Mouse (Mus musculus) cerebellum, adult 2 months (tissue): Measurements from ENCODE around the gene Crcp.

ENCODE experiments used
- CTCF ChIP-seq: fragments of 200-500 bp; IDR thresholded peaks from 2 replicates; pipeline ENCODE4 v1.5.1; 2011; ENCODE audit warnings: low read depth, mild to moderate bottlenecking, control low read depth, low read length, moderate library complexity, borderline replicate concordance; ENCODE audit not compliant: insufficient read depth
- POLR2A ChIP-seq: fragments of 200-500 bp; IDR thresholded peaks from 2 replicates; pipeline ENCODE4 v1.6.1; 2011; ENCODE audit warnings: low read length, control low read depth, borderline replicate concordance; ENCODE audit not compliant: insufficient read depth

DNA sequence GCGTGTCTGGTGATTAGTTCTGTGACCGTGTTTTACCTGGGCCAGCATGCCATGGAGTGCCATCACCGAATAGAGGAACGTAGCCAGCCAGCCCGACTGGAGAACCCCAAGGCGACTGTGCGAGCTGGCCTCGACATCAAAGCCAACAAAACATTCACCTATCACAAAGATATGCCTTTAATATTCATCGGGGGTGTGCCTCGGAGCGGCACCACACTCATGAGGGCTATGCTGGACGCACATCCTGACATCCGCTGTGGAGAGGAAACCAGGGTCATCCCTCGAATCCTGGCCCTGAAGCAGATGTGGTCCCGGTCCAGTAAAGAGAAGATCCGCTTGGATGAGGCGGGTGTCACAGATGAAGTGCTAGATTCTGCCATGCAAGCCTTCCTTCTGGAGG is 72.6 kb downstream of the Crcp start:
- TF ChIP-seq CTCF: no peak
- TF ChIP-seq POLR2A: no peak
